Mouse (Mus musculus) bone marrow, adult 2 months (tissue): ENCODE results near the gene Fbxl17.

ENCODE experiments used
- CTCF ChIP-seq: fragments of 200-500 bp; IDR thresholded peaks from 2 replicates; pipeline ENCODE4 v1.5.1; 2011; ENCODE audit warnings: low read length, control low read depth; ENCODE audit not compliant: control insufficient read depth, insufficient read depth
- POLR2A ChIP-seq: fragments of 200-500 bp; IDR thresholded peaks from 2 replicates; pipeline ENCODE4 v1.6.1; 2011; ENCODE audit warnings: low read depth, mild to moderate bottlenecking, control low read depth, low read length, borderline replicate concordance; ENCODE audit not compliant: control insufficient read depth

- TF ChIP-seq CTCF (no peak), POLR2A (no peak)
These were observed 273.9 kb downstream of the Fbxl17 start for GRCm38 (mm10) chr17:63225959-63226358.
